Mouse (Mus musculus) forebrain, embryonic 14.5 days (tissue): ENCODE data around the gene Zfp184. TPM values are rescaled to one million over a fixed set of nuclear protein-coding genes. Genes with fewer than 3 reads are reported as not detected.
"Not testable (repeated sequence)": the region's sequence is repeated elsewhere in the genome, so short reads cannot be mapped to it uniquely, and the experiment has no call there.

Source experiments
- ATAC-seq: fragments of 200-750 bp; cut with Nextera tagmentation; 2 replicates; pipeline ENCODE4 v1.8.0; 2017; ENCODE audit warnings: mild to moderate bottlenecking, moderate library complexity
- DNase-seq: peaks from one replicate; pipeline ENCODE4 v3.0.0-alpha.2; 2015; ENCODE audit warnings: low spot score
- H3K27ac ChIP-seq: fragments of 300-500 bp; sonication (generic); 2 replicates; pipeline ENCODE4 v1.5.1; 2014; ENCODE audit warnings: low read depth, mild to moderate bottlenecking, control low read depth, low read length, moderate library complexity
- H3K27me3 ChIP-seq: fragments of 300-500 bp; sonication (generic); replicated peaks from 2 replicates; pipeline ENCODE4 v1.6.1; 2014; ENCODE audit warnings: low read length, control low read depth, mixed read lengths; ENCODE audit not compliant: control insufficient read depth, insufficient read depth
- H3K36me3 ChIP-seq: fragments of 300-500 bp; sonication (generic); 2 replicates; pipeline ENCODE4 v1.6.1; 2014; ENCODE audit warnings: low read length, control low read depth; ENCODE audit not compliant: control insufficient read depth, insufficient read depth
- H3K4me1 ChIP-seq: fragments of 300-500 bp; sonication (generic); 2 replicates; pipeline ENCODE4 v1.6.1; 2014; ENCODE audit warnings: antibody characterized with exemption, low read length, control low read depth; ENCODE audit not compliant: control insufficient read depth, insufficient read depth
- H3K4me2 ChIP-seq: fragments of 300-500 bp; sonication (generic); 2 replicates; pipeline ENCODE4 v1.6.1; 2014; ENCODE audit warnings: mild to moderate bottlenecking, control low read depth, low read length
- H3K4me3 ChIP-seq: fragments of 300-500 bp; sonication (generic); 2 replicates; pipeline ENCODE4 v1.5.1; 2014; ENCODE audit warnings: low read depth, low read length, control low read depth
- H3K9ac ChIP-seq: fragments of 300-500 bp; sonication (generic); 2 replicates; pipeline ENCODE4 v1.6.1; 2014; ENCODE audit warnings: mild to moderate bottlenecking, low read length, control low read depth, moderate library complexity
- H3K9me3 ChIP-seq: fragments of 300-500 bp; sonication (generic); replicated peaks from 2 replicates; pipeline ENCODE4 v1.6.1; 2016; ENCODE audit warnings: low read length, control low read depth, mixed read lengths; ENCODE audit not compliant: control insufficient read depth
- WGBS: fragments of 180-500 bp; shearing (Covaris S2); extraction: QIAGEN DNeasy Blood & Tissue Kit; methylation state at CpG from one replicate; pipeline ENCODE4 v1.1.7; 2014; 5-methylcytosine and 5-hydroxymethylcytosine counted together
- polyA plus RNA-seq: library from polyadenylated mRNA; unstranded; fragments of >200 nt; fragmentation: Nextera tagmentation; extraction: Ambion mirVana; gene quantifications from 2 replicates; pipeline ENCODE4 v1.2.1, GENCODE M21; 2014

Zfp184 gene
- polyA plus RNA-seq, 1 experiment from 2014 or later, result 34.9 TPM

- not testable (repeated sequence) for H3K9me3 ChIP-seq, H3K4me2 ChIP-seq, DNase-seq, H3K27ac ChIP-seq, H3K27me3 ChIP-seq, ATAC-seq, H3K9ac ChIP-seq, H3K4me3 ChIP-seq, H3K36me3 ChIP-seq, H3K4me1 ChIP-seq
- WGBS, result 11% methylated on average over 6 of the region's 6 CpGs
Observed at GRCm38 (mm10) chr13:21907807-21908155, 37.1 kb upstream of the Zfp184 start.

- ATAC-seq (no peak), DNase-seq (no peak)
- Histone ChIP-seq H3K9me3 (no peaks in the 10 kb centered on the region), H3K9ac (no peak overlapping the region), H3K36me3 (no peaks in the 10 kb centered on the region), H3K27me3 (peaks cover 9% of the 10 kb centered on the region; the same call in 1 of the 2 replicates), H3K4me2 (peak overlapping the region; percentile 26), H3K4me3 (peak overlapping the region; percentile 15; the same call in 1 of the 2 replicates), H3K4me1 (no peaks in the 10 kb centered on the region), H3K27ac (no peak overlapping the region)
- WGBS, result 5% methylated on average over 7 of the region's 7 CpGs
Observed at GRCm38 (mm10) chr13:21910735-21911134, 34.2 kb upstream of the Zfp184 start.

- Histone ChIP-seq H3K27ac (no peak overlapping the region), H3K4me3 (peak overlapping the region; percentile 15; the same call in 1 of the 2 replicates), H3K36me3 (no peaks in the 10 kb centered on the region), H3K9ac (no peak overlapping the region), H3K4me1 (no peaks in the 10 kb centered on the region), H3K27me3 (peaks cover 14% of the 10 kb centered on the region; the same call in 1 of the 2 replicates), H3K4me2 (peak overlapping the region; percentile 26), H3K9me3 (no peaks in the 10 kb centered on the region)
- peak; percentile 42 for DNase-seq
- 3% methylated on average over 17 of the region's 17 CpGs for WGBS
- ATAC-seq, result no peak
Observed at GRCm38 (mm10) chr13:21911147-21911546, 33.7 kb upstream of the Zfp184 start.

- no peak overlapping the region for H3K27ac ChIP-seq
- H3K36me3 ChIP-seq, result no peaks in the 10 kb centered on the region
- DNase-seq, result no peak
- H3K9ac ChIP-seq, result no peak overlapping the region
- no peak overlapping the region for H3K4me2 ChIP-seq
- ATAC-seq, result no peak
- 8% methylated on average over 8 of the region's 8 CpGs for WGBS
- H3K4me1 ChIP-seq, result peaks cover 5% of the 10 kb centered on the region; the same call in 1 of the 2 replicates
- peaks cover 27% of the 10 kb centered on the region for H3K27me3 ChIP-seq
- no peaks in the 10 kb centered on the region for H3K9me3 ChIP-seq
- H3K4me3 ChIP-seq, result no peak overlapping the region
Observed at GRCm38 (mm10) chr13:21913854-21914253, 31.0 kb upstream of the Zfp184 start.

- Histone ChIP-seq H3K4me3 (no peak overlapping the region), H3K4me2 (no peak overlapping the region), H3K27me3 (peaks cover 34% of the 10 kb centered on the region)
Observed at GRCm38 (mm10) chr13:21914599-21914998, 30.3 kb upstream of the Zfp184 start.

GRCm38 (mm10) chr13:21915487-21915886 is 29.4 kb upstream of the Zfp184 start:
- no peak for DNase-seq
- Histone ChIP-seq H3K27me3 (peaks cover 34% of the 10 kb centered on the region), H3K27ac (no peak overlapping the region), H3K4me3 (no peak overlapping the region), H3K9ac (no peak overlapping the region), H3K4me2 (no peak overlapping the region), H3K9me3 (no peaks in the 10 kb centered on the region), H3K4me1 (peaks cover 5% of the 10 kb centered on the region; the same call in 1 of the 2 replicates), H3K36me3 (no peaks in the 10 kb centered on the region)
- WGBS, result 46% methylated on average over 5 of the region's 5 CpGs
- ATAC-seq, result no peak

More at GRCm38 (mm10) chr13:21914599-21914998, 30.3 kb upstream of the Zfp184 start:
- DNase-seq (peak; percentile 44), ATAC-seq (no peak)
- H3K9me3 ChIP-seq, result no peaks in the 10 kb centered on the region
- WGBS, result 3% methylated on average over 14 of the region's 14 CpGs
- peaks cover 5% of the 10 kb centered on the region; the same call in 1 of the 2 replicates for H3K4me1 ChIP-seq
- H3K9ac ChIP-seq, result no peak overlapping the region
- H3K36me3 ChIP-seq, result no peaks in the 10 kb centered on the region
- no peak overlapping the region for H3K27ac ChIP-seq

GRCm38 (mm10) chr13:21916056-21916455 is 28.8 kb upstream of the Zfp184 start:
- DNase-seq, result no peak
- peaks cover 34% of the 10 kb centered on the region for H3K27me3 ChIP-seq
- H3K9ac ChIP-seq, result no peak overlapping the region
- H3K4me2 ChIP-seq, result no peak overlapping the region
- no peaks in the 10 kb centered on the region for H3K9me3 ChIP-seq
- H3K36me3 ChIP-seq, result no peaks in the 10 kb centered on the region
- H3K27ac ChIP-seq, result no peak overlapping the region
- no peak overlapping the region for H3K4me3 ChIP-seq
- peaks cover 5% of the 10 kb centered on the region; the same call in 1 of the 2 replicates for H3K4me1 ChIP-seq
- 33% methylated on average over 6 of the region's 6 CpGs for WGBS
- ATAC-seq, result no peak

- peaks cover 5% of the 10 kb centered on the region; the same call in 1 of the 2 replicates for H3K4me1 ChIP-seq
- no peak overlapping the region for H3K9ac ChIP-seq
- no peak for ATAC-seq
- H3K27ac ChIP-seq, result no peak overlapping the region
- no peaks in the 10 kb centered on the region for H3K36me3 ChIP-seq
- peak overlapping the region; percentile 59 for H3K4me2 ChIP-seq
- WGBS, result 3% methylated on average over 13 of the region's 13 CpGs
- peaks cover 34% of the 10 kb centered on the region for H3K27me3 ChIP-seq
- DNase-seq, result peak; percentile 47
- H3K9me3 ChIP-seq, result no peaks in the 10 kb centered on the region
- no peak overlapping the region for H3K4me3 ChIP-seq
Observed at GRCm38 (mm10) chr13:21917040-21917439, 27.9 kb upstream of the Zfp184 start.

GRCm38 (mm10) chr13:21917480-21917879 is 27.4 kb upstream of the Zfp184 start:
- Histone ChIP-seq H3K4me2 (peak overlapping the region; percentile 59), H3K27ac (no peak overlapping the region), H3K36me3 (no peaks in the 10 kb centered on the region), H3K9me3 (no peaks in the 10 kb centered on the region), H3K4me1 (peaks cover 5% of the 10 kb centered on the region; the same call in 1 of the 2 replicates), H3K4me3 (peak overlapping the region; percentile 29), H3K9ac (no peak overlapping the region), H3K27me3 (peaks cover 34% of the 10 kb centered on the region)
- ATAC-seq (no peak), DNase-seq (no peak)
- WGBS, result 2% methylated on average over 11 of the region's 11 CpGs
